Mouse (Mus musculus) heart, embryonic 11.5 days (tissue): ENCODE results near the gene Tent4a. TPM values are rescaled to one million over a fixed set of nuclear protein-coding genes. Genes with fewer than 3 reads are reported as not detected.

ENCODE experiments used
- ATAC-seq: fragments of 200-750 bp; cut with Nextera tagmentation; replicated peaks from 2 replicates; pipeline ENCODE4 v1.8.0; 2017; ENCODE audit warnings: moderate library complexity; ENCODE audit not compliant: insufficient number of reproducible peaks, low FRiP score, low TSS enrichment
- H3K27ac ChIP-seq: fragments of 300-500 bp; sonication (generic); 2 replicates; pipeline ENCODE4 v1.5.1; 2014; ENCODE audit warnings: mild to moderate bottlenecking, low read depth, low read length
- H3K27me3 ChIP-seq: fragments of 300-500 bp; sonication (generic); 2 replicates; pipeline ENCODE4 v1.6.1; 2014; ENCODE audit warnings: mild to moderate bottlenecking, low read length, mixed read lengths; ENCODE audit not compliant: control insufficient read depth, insufficient read depth
- H3K36me3 ChIP-seq: fragments of 300-500 bp; sonication (generic); 2 replicates; pipeline ENCODE4 v1.6.1; 2014; ENCODE audit warnings: mild to moderate bottlenecking, low read length, moderate library complexity, mixed read lengths; ENCODE audit not compliant: control insufficient read depth, insufficient read depth
- H3K4me1 ChIP-seq: fragments of 300-500 bp; sonication (generic); 2 replicates; pipeline ENCODE4 v1.6.1; 2014; ENCODE audit warnings: low read length; ENCODE audit not compliant: control insufficient read depth, insufficient read depth
- H3K4me2 ChIP-seq: fragments of 300-500 bp; sonication (generic); 2 replicates; pipeline ENCODE4 v1.6.1; 2014; ENCODE audit warnings: mild to moderate bottlenecking, moderate library complexity
- H3K4me3 ChIP-seq: fragments of 300-500 bp; sonication (generic); 2 replicates; pipeline ENCODE4 v1.5.1; 2014; ENCODE audit warnings: low read depth, low read length
- H3K9ac ChIP-seq: fragments of 300-500 bp; sonication (generic); 2 replicates; pipeline ENCODE4 v1.6.1; 2014; ENCODE audit warnings: mild to moderate bottlenecking, low read depth, low read length, moderate library complexity
- H3K9me3 ChIP-seq: fragments of 300-500 bp; sonication (generic); replicated peaks from 2 replicates; pipeline ENCODE4 v1.6.1; 2016; ENCODE audit warnings: low read length; ENCODE audit not compliant: control insufficient read depth
- WGBS: fragments of 180-500 bp; shearing (Covaris S2); extraction: QIAGEN DNeasy Blood & Tissue Kit; methylation state at CpG from one replicate; pipeline ENCODE4 v1.1.7; 2014; ENCODE audit not compliant: insufficient replicate concordance; 5-methylcytosine and 5-hydroxymethylcytosine counted together
- polyA plus RNA-seq: library from polyadenylated mRNA; unstranded; fragments of >200 nt; fragmentation: Nextera tagmentation; extraction: Ambion mirVana; gene quantifications from 2 replicates; pipeline ENCODE4 v1.2.1, GENCODE M21; 2014

Tent4a gene
- polyA plus RNA-seq, 1 experiment from 2014 or later: 5.1 TPM

- H3K27me3 ChIP-seq: no peaks in the 10 kb centered on the region
- H3K4me3 ChIP-seq: no peak overlapping the region
- ATAC-seq: no peak
- no peak overlapping the region for H3K9ac ChIP-seq
- no peak overlapping the region for H3K27ac ChIP-seq
- H3K36me3 ChIP-seq: no peaks in the 10 kb centered on the region
- no peaks in the 10 kb centered on the region for H3K9me3 ChIP-seq
- 81% methylated on average over 2 of the region's 2 CpGs for WGBS
- no peaks in the 10 kb centered on the region for H3K4me1 ChIP-seq
- H3K4me2 ChIP-seq: no peak overlapping the region
These were observed 75.5 kb downstream of the Tent4a start for GRCm38 (mm10) chr13:69458891-69459290.

GRCm38 (mm10) chr13:69458461-69458860, 76.0 kb downstream of the Tent4a start:
- 86% methylated on average over 6 of the region's 6 CpGs for WGBS
- no peak for ATAC-seq

GRCm38 (mm10) chr13:69457105-69457504, 77.3 kb downstream of the Tent4a start:
- H3K9me3 ChIP-seq: no peaks in the 10 kb centered on the region
- H3K9ac ChIP-seq: no peak overlapping the region
- no peaks in the 10 kb centered on the region for H3K36me3 ChIP-seq
- H3K27ac ChIP-seq: no peak overlapping the region
- no peaks in the 10 kb centered on the region for H3K27me3 ChIP-seq
- H3K4me1 ChIP-seq: no peaks in the 10 kb centered on the region
- no peak for ATAC-seq
- WGBS: 48% methylated on average over 2 of the region's 2 CpGs
- no peak overlapping the region for H3K4me2 ChIP-seq
- no peak overlapping the region for H3K4me3 ChIP-seq

More at GRCm38 (mm10) chr13:69458461-69458860, 76.0 kb downstream of the Tent4a start:
- no peaks in the 10 kb centered on the region for H3K4me1 ChIP-seq
- H3K36me3 ChIP-seq: no peaks in the 10 kb centered on the region
- no peak overlapping the region for H3K4me2 ChIP-seq
- no peaks in the 10 kb centered on the region for H3K9me3 ChIP-seq
- no peaks in the 10 kb centered on the region for H3K27me3 ChIP-seq
- no peak overlapping the region for H3K27ac ChIP-seq
- H3K4me3 ChIP-seq: no peak overlapping the region
- H3K9ac ChIP-seq: no peak overlapping the region

GRCm38 (mm10) chr13:69456641-69457040, 77.8 kb downstream of the Tent4a start:
- Histone ChIP-seq H3K27ac (no peak overlapping the region), H3K27me3 (no peaks in the 10 kb centered on the region), H3K4me1 (no peaks in the 10 kb centered on the region), H3K9ac (no peak overlapping the region), H3K4me3 (no peak overlapping the region), H3K36me3 (no peaks in the 10 kb centered on the region), H3K9me3 (no peaks in the 10 kb centered on the region), H3K4me2 (no peak overlapping the region)
- ATAC-seq: no peak
- WGBS: 69% methylated on average over 11 of the region's 11 CpGs

GRCm38 (mm10) chr13:69455476-69456175, 78.8 kb downstream of the Tent4a start:
- H3K27me3 ChIP-seq: no peaks in the 10 kb centered on the region
- no peaks in the 10 kb centered on the region for H3K4me1 ChIP-seq
- 79% methylated on average over 14 of the region's 14 CpGs for WGBS
- no peaks in the 10 kb centered on the region for H3K36me3 ChIP-seq
- H3K4me2 ChIP-seq: no peak overlapping the region
- no peak overlapping the region for H3K27ac ChIP-seq
- no peaks in the 10 kb centered on the region for H3K9me3 ChIP-seq
- no peak overlapping the region for H3K9ac ChIP-seq
- no peak overlapping the region for H3K4me3 ChIP-seq
- no peak for ATAC-seq

Other genes starting within 250 kb of the Tent4a start
- 78.5 and 87.8 TPM in 2 replicates for gene Nsun2, start 871 bp downstream of the Tent4a start, polyA plus RNA-seq
- gene Srd5a1, start 76.8 kb upstream of the Tent4a start, polyA plus RNA-seq: 6.3 and 8.3 TPM in 2 replicates
- 1.4 and 1.7 TPM in 2 replicates for gene Ube2ql1, start 205.3 kb upstream of the Tent4a start, polyA plus RNA-seq